Mouse (Mus musculus) cerebellum, adult 2 months (tissue): Measurements from ENCODE around the gene Gng7. TPM values are rescaled to one million over a fixed set of nuclear protein-coding genes. Genes with fewer than 3 reads are reported as not detected.

ENCODE experiments used
- DNase-seq, 2 experiments: peaks; one replicate each; pipeline ENCODE4 v3.0.0; 2021
- H3K27ac ChIP-seq: fragments of 200-500 bp; 2 replicates; pipeline ENCODE4 v1.5.1; 2012; ENCODE audit warnings: low read length, control low read depth, inconsistent platforms; ENCODE audit not compliant: insufficient read depth
- H3K27me3 ChIP-seq: fragments of 200-500 bp; 2 replicates; pipeline ENCODE4 v1.6.1; 2012; ENCODE audit warnings: inconsistent platforms, mild to moderate bottlenecking, low read length, moderate library complexity; ENCODE audit not compliant: control insufficient read depth, insufficient read depth
- H3K4me1 ChIP-seq: fragments of 200-500 bp; 2 replicates; pipeline ENCODE4 v1.6.1; 2011; ENCODE audit warnings: low read length; ENCODE audit not compliant: control insufficient read depth, insufficient read depth
- H3K4me3 ChIP-seq: fragments of 200-500 bp; replicated peaks from 2 replicates; pipeline ENCODE3; 2011; ENCODE audit warnings: mild to moderate bottlenecking, low read depth, low read length, control low read depth; ENCODE audit not compliant: insufficient read depth
- CTCF ChIP-seq: fragments of 200-500 bp; IDR thresholded peaks from 2 replicates; pipeline ENCODE4 v1.5.1; 2011; ENCODE audit warnings: low read depth, mild to moderate bottlenecking, control low read depth, low read length, moderate library complexity, borderline replicate concordance; ENCODE audit not compliant: insufficient read depth
- POLR2A ChIP-seq: fragments of 200-500 bp; IDR thresholded peaks from 2 replicates; pipeline ENCODE4 v1.6.1; 2011; ENCODE audit warnings: low read length, control low read depth, borderline replicate concordance; ENCODE audit not compliant: insufficient read depth
- WGBS: fragments of 180-500 bp; shearing (Covaris S2); methylation state at CpG from one replicate; pipeline ENCODE4 v1.1.7; 2018; 5-methylcytosine and 5-hydroxymethylcytosine counted together
- polyA plus RNA-seq: library from polyadenylated mRNA; depleted of rRNA; stranded (reverse); fragments of >200 nt; gene quantifications from 2 replicates; pipeline ENCODE4 v1.2.3, GENCODE M21; 2012

Gng7 gene
- polyA plus RNA-seq, 1 experiment, result 23.0 TPM

DNA sequence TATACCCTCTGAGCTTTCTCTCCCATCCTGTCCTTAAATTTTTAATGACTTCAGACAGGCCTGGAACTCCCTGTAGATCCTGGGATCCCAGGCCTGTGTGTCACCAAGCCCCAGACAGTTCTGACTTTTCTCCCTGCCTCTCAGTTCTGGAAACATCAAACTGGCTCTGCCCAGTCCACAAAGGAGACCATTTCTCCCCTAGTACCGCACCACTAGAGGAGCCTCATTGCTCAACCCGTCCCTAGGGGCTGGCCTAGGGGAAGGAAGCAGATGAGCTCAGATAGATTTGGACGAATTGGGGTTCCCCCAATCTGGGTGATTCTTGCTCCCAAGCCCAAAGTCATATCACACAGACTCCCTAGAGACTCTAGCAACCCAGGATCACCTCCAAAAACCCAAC, 79.5 kb downstream of the Gng7 start:
- WGBS, result 67% methylated on average over 3 of the region's 3 CpGs
- DNase-seq, result no peak
- no peaks in the 10 kb centered on the region for H3K27me3 ChIP-seq
- H3K4me3 ChIP-seq, result no peak overlapping the region
- H3K4me1 ChIP-seq, result peaks cover 43% of the 10 kb centered on the region
- no peak for TF ChIP-seq POLR2A
- no peak for TF ChIP-seq CTCF
- H3K27ac ChIP-seq, result no peak overlapping the region

DNA sequence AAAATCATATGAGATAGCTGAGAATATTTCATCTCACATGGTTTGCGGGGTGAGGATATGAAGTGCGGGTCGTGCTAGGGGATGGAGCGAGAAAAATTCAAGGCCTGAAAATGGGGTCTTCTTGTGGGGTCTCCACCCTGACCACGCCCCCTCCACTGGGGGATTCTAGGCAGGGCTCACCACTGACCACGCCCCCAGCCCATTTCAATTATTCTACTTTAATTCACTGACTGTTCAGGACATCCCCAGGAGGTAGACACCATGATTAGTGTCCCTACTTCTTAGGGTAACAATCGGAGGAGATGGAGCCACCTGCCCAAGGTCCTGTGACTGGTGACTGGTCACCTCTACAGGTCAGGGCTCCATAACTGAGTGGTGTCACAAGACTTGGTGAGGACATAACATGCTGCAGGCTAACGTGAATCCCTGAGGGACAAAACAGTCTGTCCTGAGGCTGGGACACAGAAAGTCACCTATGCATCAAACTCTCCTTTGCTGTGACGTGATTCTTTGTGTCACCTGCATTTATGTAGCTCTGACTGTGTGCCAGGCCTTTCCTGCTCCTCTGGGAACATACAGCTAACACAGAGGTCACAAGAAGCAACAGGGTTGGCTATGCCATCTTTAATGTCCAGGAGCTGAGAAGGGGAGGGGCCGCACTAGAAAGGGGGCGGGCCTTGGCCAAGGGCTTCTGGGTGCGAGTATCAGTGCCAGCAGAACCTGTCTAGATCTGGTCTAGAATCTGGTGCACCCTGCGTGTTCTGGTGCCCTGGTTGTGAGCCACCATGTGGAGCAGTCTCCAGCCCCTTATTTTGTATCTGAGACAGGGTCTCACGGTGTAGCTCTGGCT, 80.4 kb downstream of the Gng7 start:
- WGBS, result 66% methylated on average over 14 of the region's 14 CpGs

DNA sequence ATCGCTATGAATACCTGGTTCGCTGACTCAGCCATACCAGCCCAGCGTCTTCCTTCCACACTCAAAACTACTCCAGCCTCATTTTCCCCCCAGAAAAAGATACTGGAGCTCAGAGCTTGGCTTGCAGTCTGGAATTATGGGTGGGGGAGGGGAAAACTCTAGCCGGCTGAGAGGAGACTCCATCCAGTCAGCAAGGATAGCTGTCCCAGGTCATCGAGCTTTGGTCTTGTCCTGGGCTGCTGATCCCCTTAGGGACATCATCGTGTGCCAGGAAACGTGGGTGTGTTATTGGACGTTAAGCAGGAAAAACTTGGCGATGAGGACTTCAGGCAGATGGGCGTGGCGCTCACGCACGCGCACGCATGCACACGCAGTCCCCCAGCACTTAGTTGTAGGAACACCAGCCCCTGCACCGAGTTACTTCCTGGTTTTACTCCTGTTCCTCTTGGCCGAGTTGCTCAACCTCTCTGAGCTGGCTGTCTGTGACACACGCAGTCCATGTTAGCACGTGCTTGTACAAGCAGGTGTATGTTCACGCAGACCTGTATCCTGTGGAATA, 81.2 kb downstream of the Gng7 start:
- Histone ChIP-seq H3K4me1 (peaks cover 30% of the 10 kb centered on the region), H3K27ac (no peak overlapping the region), H3K27me3 (no peaks in the 10 kb centered on the region), H3K4me3 (no peak overlapping the region)
- 7% methylated on average over 21 of the region's 21 CpGs for WGBS
- DNase-seq, result no peak
- TF ChIP-seq POLR2A (no peak), CTCF (no peak)

More for the DNA sequence above, 80.4 kb downstream of the Gng7 start:
- H3K27ac ChIP-seq, result no peak overlapping the region
- no peak for DNase-seq
- TF ChIP-seq POLR2A (no peak), CTCF (no peak)
- H3K27me3 ChIP-seq, result no peaks in the 10 kb centered on the region
- no peak overlapping the region for H3K4me3 ChIP-seq
- H3K4me1 ChIP-seq, result peaks cover 37% of the 10 kb centered on the region

GRCm38 (mm10) chr10:80932700-80933420, 81.9 kb downstream of the Gng7 start:
- H3K27me3 ChIP-seq, result no peaks in the 10 kb centered on the region
- no peak overlapping the region for H3K27ac ChIP-seq
- WGBS, result 21% methylated on average over 17 of the region's 17 CpGs
- peaks cover 28% of the 10 kb centered on the region for H3K4me1 ChIP-seq
- no peak overlapping the region for H3K4me3 ChIP-seq
- TF ChIP-seq POLR2A (no peak), CTCF (no peak)
- DNase-seq, result no peak

GRCm38 (mm10) chr10:80932206-80932605, 82.5 kb downstream of the Gng7 start:
- H3K27ac ChIP-seq, result no peak overlapping the region
- TF ChIP-seq POLR2A (no peak), CTCF (no peak)
- DNase-seq, result no peak
- H3K4me1 ChIP-seq, result peaks cover 27% of the 10 kb centered on the region
- 32% methylated on average over 20 of the region's 20 CpGs for WGBS
- H3K27me3 ChIP-seq, result no peaks in the 10 kb centered on the region
- H3K4me3 ChIP-seq, result no peak overlapping the region

DNA sequence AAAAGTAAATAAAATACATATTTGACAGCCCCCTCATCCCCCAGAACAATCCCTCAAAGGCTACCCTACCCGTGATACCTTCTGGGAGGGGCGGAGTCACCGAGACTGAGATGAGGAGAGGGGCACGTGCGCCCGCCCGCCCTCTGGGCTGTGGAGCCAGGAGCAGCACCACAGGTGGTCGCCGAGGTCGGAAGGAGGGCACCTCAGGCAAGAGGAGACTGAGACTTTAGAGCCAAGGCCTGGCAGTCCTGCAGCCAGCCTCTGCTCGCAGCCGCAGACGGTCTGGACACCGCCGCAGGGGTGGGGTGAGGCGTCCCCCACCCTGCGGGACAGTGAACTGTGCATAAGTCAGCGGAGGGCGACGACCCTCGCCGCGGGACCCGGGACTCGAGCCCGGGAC, 83.0 kb downstream of the Gng7 start:
- Histone ChIP-seq H3K27ac (no peak overlapping the region), H3K27me3 (no peaks in the 10 kb centered on the region), H3K4me1 (peaks cover 25% of the 10 kb centered on the region), H3K4me3 (peak overlapping the region; percentile 1)
- TF ChIP-seq CTCF, result no peak
- no peak for TF ChIP-seq POLR2A
- DNase-seq, result peak; percentile 41 to 46
- WGBS, result 18% methylated on average over 26 of the region's 26 CpGs

- WGBS, result 4% methylated on average over 14 of the region's 14 CpGs
- peaks cover 23% of the 10 kb centered on the region; the same call in 1 of the 2 replicates for H3K4me1 ChIP-seq
- no peaks in the 10 kb centered on the region for H3K27me3 ChIP-seq
- H3K27ac ChIP-seq, result peak overlapping the region; percentile 65; the same call in 1 of the 2 replicates
- peak overlapping the region; percentile 96 for H3K4me3 ChIP-seq
- DNase-seq, result peak; percentile 58 to 71
- TF ChIP-seq CTCF (no peak), POLR2A (no peak)
These were observed 83.5 kb downstream of the Gng7 start for GRCm38 (mm10) chr10:80931153-80931671.
